Mouse (Mus musculus): ENCODE data around the gene Fastkd2. TPM values are rescaled to one million over a fixed set of nuclear protein-coding genes. Genes with fewer than 3 reads are reported as not detected.

Fastkd2 gene
- 46.2 and 52.2 TPM in 2 replicates for polyA plus RNA-seq (2016; fragmentation: Nextera tagmentation; extraction: Ambion mirVana)

GRCm38 (mm10) chr1:63730240-63730771 is at the start of gene Fastkd2, which contains the start of gene Mdh1b:
Gene Fastkd2 (plus strand): TSS chr1:63730614.
Gene Mdh1b (minus strand): TSS chr1:63730318.
- H3K4me1 ChIP-seq, result peaks cover 11% of the 10 kb centered on the region
- H3K4me2 ChIP-seq (replicated peaks), result peak within 1 kb of the TSS; percentile 67
- no peaks in the 10 kb centered on the region for H3K27me3 ChIP-seq
- H3K9me3 ChIP-seq (replicated peaks), result no peaks in the 10 kb centered on the region
- under 1% methylated on average over 31 of the region's 31 CpGs for WGBS
- H3K9ac ChIP-seq, result peak within 1 kb of the TSS; percentile 47
- ATAC-seq (ENCODE audit: low FRiP score), result peak; percentile 94
- no peak within 1 kb of the TSS for H3K27ac ChIP-seq
- H3K4me3 ChIP-seq, result peak within 1 kb of the TSS; percentile 59
- H3K36me3 ChIP-seq, result no peaks in the 10 kb centered on the region

- 91% methylated on average over 4 of the region's 4 CpGs for WGBS
- Histone ChIP-seq H3K4me2 (replicated peaks) (no peak within 1 kb of the TSS), H3K9me3 (replicated peaks) (no peaks in the 10 kb centered on the region), H3K4me1 (no peaks in the 10 kb centered on the region), H3K4me3 (no peak within 1 kb of the TSS), H3K27ac (no peak within 1 kb of the TSS), H3K27me3 (no peaks in the 10 kb centered on the region), H3K36me3 (no peaks in the 10 kb centered on the region), H3K9ac (no peak within 1 kb of the TSS)
- no peak for ATAC-seq (ENCODE audit: low FRiP score)
These were observed 43.6 kb upstream of the Fastkd2 start, which contains the start of gene Dytn for GRCm38 (mm10) chr1:63686827-63687226. Gene Dytn (minus strand): TSS chr1:63686927.

GRCm38 (mm10) chr1:63696861-63697260 is 33.6 kb upstream of the Fastkd2 start:
- H3K9me3 ChIP-seq (replicated peaks), result no peaks in the 10 kb centered on the region
- no peaks in the 10 kb centered on the region for H3K36me3 ChIP-seq
- ATAC-seq (ENCODE audit: low FRiP score), result no peak
- no peak overlapping the region for H3K9ac ChIP-seq
- no peak overlapping the region for H3K4me2 ChIP-seq (replicated peaks)
- 80% methylated on average over 3 of the region's 3 CpGs for WGBS
- no peak overlapping the region for H3K4me3 ChIP-seq
- no peaks in the 10 kb centered on the region for H3K4me1 ChIP-seq
- no peaks in the 10 kb centered on the region for H3K27me3 ChIP-seq
- H3K27ac ChIP-seq, result no peak overlapping the region

GRCm38 (mm10) chr1:63705733-63706132 is 24.7 kb upstream of the Fastkd2 start:
- H3K4me2 ChIP-seq (replicated peaks), result no peak overlapping the region
- H3K4me3 ChIP-seq, result no peak overlapping the region
- 77% methylated on average over 5 of the region's 5 CpGs for WGBS
- no peaks in the 10 kb centered on the region for H3K4me1 ChIP-seq
- H3K9me3 ChIP-seq (replicated peaks), result no peaks in the 10 kb centered on the region
- no peak overlapping the region for H3K27ac ChIP-seq
- H3K36me3 ChIP-seq, result no peaks in the 10 kb centered on the region
- no peak for ATAC-seq (ENCODE audit: low FRiP score)
- no peak overlapping the region for H3K9ac ChIP-seq
- H3K27me3 ChIP-seq, result no peaks in the 10 kb centered on the region

GRCm38 (mm10) chr1:63708876-63709275 is 21.5 kb upstream of the Fastkd2 start:
- Histone ChIP-seq H3K4me1 (no peaks in the 10 kb centered on the region), H3K27me3 (no peaks in the 10 kb centered on the region), H3K9me3 (replicated peaks) (no peaks in the 10 kb centered on the region), H3K4me2 (replicated peaks) (no peak overlapping the region), H3K4me3 (no peak overlapping the region), H3K36me3 (no peaks in the 10 kb centered on the region), H3K27ac (no peak overlapping the region), H3K9ac (no peak overlapping the region)
- 63% methylated on average over 3 of the region's 3 CpGs for WGBS
- ATAC-seq (ENCODE audit: low FRiP score), result no peak

- Histone ChIP-seq H3K4me1 (no peaks in the 10 kb centered on the region), H3K9ac (no peak overlapping the region), H3K27me3 (0 out of 2 replicates have a peak, but pooled peaks cover 3% of the 10 kb centered on the region), H3K4me3 (no peak overlapping the region), H3K4me2 (replicated peaks) (no peak overlapping the region), H3K27ac (no peak overlapping the region), H3K9me3 (replicated peaks) (no peaks in the 10 kb centered on the region), H3K36me3 (no peaks in the 10 kb centered on the region)
- 85% methylated on average over 7 of the region's 7 CpGs for WGBS
- ATAC-seq (ENCODE audit: low FRiP score), result no peak
These were observed 10.3 kb upstream of the Fastkd2 start for GRCm38 (mm10) chr1:63720161-63720560.

GRCm38 (mm10) chr1:63729796-63730195 is 618 bp upstream of the Fastkd2 start:
- no peaks in the 10 kb centered on the region for H3K36me3 ChIP-seq
- H3K4me2 ChIP-seq (replicated peaks), result peak overlapping the region; percentile 67
- H3K4me3 ChIP-seq, result peak overlapping the region; percentile 59
- no peak overlapping the region for H3K9ac ChIP-seq
- WGBS, result 42% methylated on average over 8 of the region's 8 CpGs
- H3K27ac ChIP-seq, result no peak overlapping the region
- H3K4me1 ChIP-seq, result peaks cover 11% of the 10 kb centered on the region
- ATAC-seq (ENCODE audit: low FRiP score), result 0 out of 2 replicates have a peak, but pooled peaks have one; percentile 38
- H3K27me3 ChIP-seq, result no peaks in the 10 kb centered on the region
- H3K9me3 ChIP-seq (replicated peaks), result no peaks in the 10 kb centered on the region

- Histone ChIP-seq H3K27me3 (no peaks in the 10 kb centered on the region), H3K4me2 (replicated peaks) (no peak overlapping the region), H3K4me1 (no peaks in the 10 kb centered on the region), H3K9me3 (replicated peaks) (no peaks in the 10 kb centered on the region), H3K9ac (no peak overlapping the region), H3K4me3 (no peak overlapping the region), H3K36me3 (peaks cover 17% of the 10 kb centered on the region), H3K27ac (no peak overlapping the region)
- 58% methylated on average over 2 of the region's 2 CpGs for WGBS
- ATAC-seq (ENCODE audit: low FRiP score), result no peak
These were observed 25.6 kb downstream of the Fastkd2 start for GRCm38 (mm10) chr1:63756005-63756404.

GRCm38 (mm10) chr1:63763212-63763694 is 32.8 kb downstream of the Fastkd2 start:
- WGBS, result 5% methylated on average over 3 of the region's 3 CpGs

GRCm38 (mm10) chr1:63763881-63764386 is 33.5 kb downstream of the Fastkd2 start:
- peak; percentile 70 for ATAC-seq (ENCODE audit: low FRiP score)
- Histone ChIP-seq H3K9ac (no peak overlapping the region), H3K4me3 (no peak overlapping the region), H3K27ac (peak overlapping the region; percentile 79), H3K9me3 (replicated peaks) (no peaks in the 10 kb centered on the region), H3K4me2 (replicated peaks) (peak overlapping the region; percentile 11; the same call in 1 of the 2 replicates), H3K36me3 (no peaks in the 10 kb centered on the region), H3K27me3 (no peaks in the 10 kb centered on the region), H3K4me1 (peaks cover 32% of the 10 kb centered on the region)
- WGBS, result 26% methylated on average over 7 of the region's 7 CpGs

More at GRCm38 (mm10) chr1:63763212-63763694, 32.8 kb downstream of the Fastkd2 start:
- peaks cover 32% of the 10 kb centered on the region for H3K4me1 ChIP-seq
- H3K9ac ChIP-seq, result no peak overlapping the region
- no peaks in the 10 kb centered on the region for H3K9me3 ChIP-seq (replicated peaks)
- peak overlapping the region; percentile 79 for H3K27ac ChIP-seq
- H3K27me3 ChIP-seq, result no peaks in the 10 kb centered on the region
- no peaks in the 10 kb centered on the region for H3K36me3 ChIP-seq
- H3K4me3 ChIP-seq, result no peak overlapping the region
- peak; percentile 75 for ATAC-seq (ENCODE audit: low FRiP score)
- no peak overlapping the region for H3K4me2 ChIP-seq (replicated peaks)

- H3K9ac ChIP-seq, result no peak overlapping the region
- H3K27ac ChIP-seq, result peak overlapping the region; percentile 79; the same call in 1 of the 2 replicates
- ATAC-seq (ENCODE audit: low FRiP score), result no peak
- peaks cover 32% of the 10 kb centered on the region for H3K4me1 ChIP-seq
- H3K4me2 ChIP-seq (replicated peaks), result peak overlapping the region; percentile 11; the same call in 1 of the 2 replicates
- no peaks in the 10 kb centered on the region for H3K36me3 ChIP-seq
- H3K27me3 ChIP-seq, result no peaks in the 10 kb centered on the region
- 52% methylated on average over 7 of the region's 7 CpGs for WGBS
- H3K4me3 ChIP-seq, result no peak overlapping the region
- no peaks in the 10 kb centered on the region for H3K9me3 ChIP-seq (replicated peaks)
These were observed 34.0 kb downstream of the Fastkd2 start for GRCm38 (mm10) chr1:63764395-63764794.

- no peak overlapping the region for H3K27ac ChIP-seq
These were observed 37.7 kb downstream of the Fastkd2 start for GRCm38 (mm10) chr1:63768112-63768511.

GRCm38 (mm10) chr1:63769167-63769566 is 38.8 kb downstream of the Fastkd2 start, which contains the start of gene 4933402D24Rik:
Gene 4933402D24Rik (minus strand): TSS chr1:63769267.
- Histone ChIP-seq H3K9ac (no peak within 1 kb of the TSS), H3K27ac (no peak within 1 kb of the TSS), H3K9me3 (replicated peaks) (no peaks in the 10 kb centered on the region), H3K4me1 (peaks cover 18% of the 10 kb centered on the region), H3K4me3 (no peak within 1 kb of the TSS), H3K27me3 (no peaks in the 10 kb centered on the region), H3K36me3 (no peaks in the 10 kb centered on the region), H3K4me2 (replicated peaks) (no peak within 1 kb of the TSS)
- WGBS, result 68% methylated on average over 5 of the region's 5 CpGs
- ATAC-seq (ENCODE audit: low FRiP score), result no peak

More at GRCm38 (mm10) chr1:63768112-63768511, 37.7 kb downstream of the Fastkd2 start:
- no peak for ATAC-seq (ENCODE audit: low FRiP score)
- H3K9ac ChIP-seq, result no peak overlapping the region
- H3K27me3 ChIP-seq, result no peaks in the 10 kb centered on the region
- H3K9me3 ChIP-seq (replicated peaks), result no peaks in the 10 kb centered on the region
- no peaks in the 10 kb centered on the region for H3K36me3 ChIP-seq
- no peak overlapping the region for H3K4me2 ChIP-seq (replicated peaks)
- H3K4me1 ChIP-seq, result peaks cover 29% of the 10 kb centered on the region
- WGBS, result 60% methylated on average over 8 of the region's 8 CpGs
- no peak overlapping the region for H3K4me3 ChIP-seq
